Mouse (Mus musculus) lung, adult 2 months (tissue): ENCODE results near the gene B630019K06Rik. TPM values are rescaled to one million over a fixed set of nuclear protein-coding genes. Genes with fewer than 3 reads are reported as not detected.
A peak's percentile ranks its signal among the peaks of the same experiment; 100 is the strongest.

Experiments used
- DNase-seq: peaks from one replicate; pipeline ENCODE4 v3.0.0; 2022
- H3K4me1 ChIP-seq: fragments of 200-500 bp; 2 replicates; pipeline ENCODE4 v1.6.1; 2011; ENCODE audit warnings: low read length; ENCODE audit not compliant: control insufficient read depth, insufficient read depth
- H3K4me3 ChIP-seq: fragments of 200-500 bp; replicated peaks from 2 replicates; pipeline ENCODE3; 2011; ENCODE audit warnings: low read depth, mild to moderate bottlenecking, control low read depth, low read length; ENCODE audit errors: extremely low read depth
- CTCF ChIP-seq: fragments of 200-500 bp; IDR thresholded peaks from 2 replicates; pipeline ENCODE4 v1.5.1; 2011; ENCODE audit warnings: mild to moderate bottlenecking, low read length, control low read depth; ENCODE audit not compliant: insufficient read depth
- POLR2A ChIP-seq: fragments of 200-500 bp; IDR thresholded peaks from 2 replicates; pipeline ENCODE4 v1.6.1; 2011; ENCODE audit warnings: low read depth, mild to moderate bottlenecking, control low read depth, low read length, borderline replicate concordance; ENCODE audit errors: extremely low read depth
- WGBS: fragments of 180-500 bp; shearing (Covaris S2); methylation state at CpG from one replicate; pipeline ENCODE4 v1.1.7; 2018; 5-methylcytosine and 5-hydroxymethylcytosine counted together
- polyA plus RNA-seq: library from polyadenylated mRNA; depleted of rRNA; stranded (reverse); fragments of >200 nt; gene quantifications from 2 replicates; pipeline ENCODE4 v1.2.3, GENCODE M21; 2012; rRNA removed

Gene B630019K06Rik
- polyA plus RNA-seq, 1 experiment: 1.6 TPM

- Histone ChIP-seq H3K4me1 (no peaks in the 10 kb centered on the region), H3K4me3 (no peak overlapping the region)
- WGBS: 61% methylated on average over 4 of the region's 4 CpGs
- no peak for DNase-seq
- TF ChIP-seq POLR2A (no peak), CTCF (no peak)
Measured at GRCm38 (mm10) chrX:8921080-8921479, 28.9 kb downstream of the B630019K06Rik start.

GRCm38 (mm10) chrX:8921813-8922607, 29.8 kb downstream of the B630019K06Rik start:
- WGBS: 55% methylated on average over 9 of the region's 9 CpGs

GRCm38 (mm10) chrX:8927308-8927707, 35.1 kb downstream of the B630019K06Rik start:
- TF ChIP-seq CTCF (no peak), POLR2A (no peak)
- H3K4me3 ChIP-seq: no peak overlapping the region
- no peak for DNase-seq
- H3K4me1 ChIP-seq: no peaks in the 10 kb centered on the region
- WGBS: 47% methylated on average over 4 of the region's 4 CpGs

More at GRCm38 (mm10) chrX:8921813-8922607, 29.8 kb downstream of the B630019K06Rik start:
- no peaks in the 10 kb centered on the region for H3K4me1 ChIP-seq
- H3K4me3 ChIP-seq: no peak overlapping the region
- TF ChIP-seq CTCF (peak; percentile 23; the same call in 1 of the 2 replicates), POLR2A (no peak)
- DNase-seq: peak; percentile 2

GRCm38 (mm10) chrX:8944041-8944440, 51.9 kb downstream of the B630019K06Rik start:
- no peak for DNase-seq
- no peak overlapping the region for H3K4me3 ChIP-seq
- TF ChIP-seq POLR2A: no peak
- TF ChIP-seq CTCF: no peak
- WGBS: 71% methylated on average over 8 of the region's 8 CpGs
- no peaks in the 10 kb centered on the region for H3K4me1 ChIP-seq

Other genes with a start within 250 kb of the B630019K06Rik start
- not detected in 2 replicates for gene Ssxb8, start 201.5 kb upstream of the B630019K06Rik start, polyA plus RNA-seq
- not detected in 2 replicates for gene Ssx9, start 143.9 kb upstream of the B630019K06Rik start, polyA plus RNA-seq
- gene Ssxb5, start 88.7 kb upstream of the B630019K06Rik start, polyA plus RNA-seq: not detected in 2 replicates
- gene Gm6592, start 48.4 kb upstream of the B630019K06Rik start, polyA plus RNA-seq: not detected in 2 replicates
- gene Gm5751, start 18.1 kb upstream of the B630019K06Rik start, polyA plus RNA-seq: not detected in 2 replicates
- gene Fthl17b, start 70.6 kb downstream of the B630019K06Rik start, polyA plus RNA-seq: not detected in 2 replicates
- gene Fthl17c, start 84.2 kb downstream of the B630019K06Rik start, polyA plus RNA-seq: not detected in 2 replicates
- not detected in 2 replicates for gene Fthl17d, start 94.4 kb downstream of the B630019K06Rik start, polyA plus RNA-seq
- gene Fthl17e, start 141.1 kb downstream of the B630019K06Rik start, polyA plus RNA-seq: not detected in 2 replicates
- not detected in 2 replicates for gene Fthl17f, start 170.6 kb downstream of the B630019K06Rik start, polyA plus RNA-seq
- not detected in 2 replicates for gene 4930402K13Rik, start 212.2 kb downstream of the B630019K06Rik start, polyA plus RNA-seq